Mouse (Mus musculus): ENCODE data around the gene Hsd17b14.

Hsd17b14 gene

DNA sequence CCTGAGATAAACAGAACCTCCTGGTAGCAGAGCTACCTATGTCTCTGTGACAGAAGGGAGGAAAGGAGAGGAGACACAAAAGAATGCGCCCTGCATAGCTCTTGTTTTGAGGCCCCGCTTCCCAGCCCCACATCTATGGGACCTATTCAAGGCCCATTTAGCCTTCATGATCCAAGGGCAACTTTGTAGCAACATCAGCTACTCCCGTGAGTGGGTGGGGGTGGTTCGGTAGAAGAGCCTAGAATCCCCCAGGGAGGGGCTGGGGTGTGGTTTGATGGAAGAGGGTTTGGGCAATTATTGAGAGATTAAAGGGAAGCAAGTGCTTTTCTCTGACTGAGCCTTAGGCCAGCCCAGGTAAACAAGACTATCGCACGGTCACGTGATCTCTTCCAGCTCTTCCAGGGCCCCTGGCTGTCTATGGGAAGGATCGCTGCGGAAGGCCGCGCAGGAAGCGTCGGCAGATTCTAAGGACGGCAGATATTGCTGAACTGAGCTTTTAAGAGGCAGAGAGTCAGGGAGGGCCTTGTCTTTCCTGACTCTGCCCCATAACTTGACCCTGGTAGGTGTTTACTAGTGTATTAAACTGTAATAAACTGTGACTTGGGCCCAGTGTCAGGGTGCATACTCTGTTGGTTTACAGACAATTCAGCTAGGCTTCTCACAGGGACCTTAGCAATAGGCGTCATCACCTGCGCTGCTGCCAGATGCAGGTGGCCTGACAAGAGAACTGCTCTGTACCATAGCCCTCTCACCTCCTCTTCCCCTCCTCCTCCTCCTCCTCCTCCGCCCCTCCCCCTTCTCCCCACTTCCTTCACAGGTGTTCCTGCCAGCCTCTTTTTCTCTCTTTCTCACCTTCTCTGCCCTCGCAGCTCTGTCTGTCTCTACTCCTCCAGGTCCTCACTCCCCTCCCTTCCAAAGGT is 44.5 kb downstream of the Hsd17b14 start:
- DNase-seq (ENCODE audit: low spot score in 2 of 2): no peak

DNA sequence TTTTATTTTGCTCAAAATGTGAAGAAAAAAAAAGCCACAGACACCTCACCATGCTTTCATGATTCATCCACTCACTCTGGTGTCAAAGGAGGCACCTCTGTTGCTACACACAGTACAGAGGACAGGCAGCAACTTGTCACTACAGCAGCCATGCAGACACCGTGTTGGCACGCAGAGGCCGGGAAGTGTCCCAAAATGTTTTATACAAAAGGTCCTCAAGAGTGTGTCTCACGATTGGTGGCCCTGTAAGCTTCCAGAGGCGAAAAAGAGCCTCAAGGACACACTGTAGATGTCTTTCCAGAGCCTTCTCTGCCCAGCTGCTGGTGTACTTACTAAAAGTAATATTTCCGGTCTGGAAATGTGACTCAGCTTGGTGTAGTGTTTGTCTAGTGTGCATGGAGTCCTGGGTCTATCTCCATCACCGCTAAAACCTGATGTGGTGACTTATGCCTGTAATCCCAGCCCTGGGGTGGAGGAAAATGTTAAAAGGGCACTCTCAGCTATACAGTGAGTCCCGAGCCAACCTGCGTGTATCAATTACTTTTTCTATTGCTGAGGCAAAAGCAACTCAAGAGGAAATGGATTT is 51.1 kb downstream of the Hsd17b14 start:
- DNase-seq (ENCODE audit: low spot score in 2 of 2): no peak

DNA sequence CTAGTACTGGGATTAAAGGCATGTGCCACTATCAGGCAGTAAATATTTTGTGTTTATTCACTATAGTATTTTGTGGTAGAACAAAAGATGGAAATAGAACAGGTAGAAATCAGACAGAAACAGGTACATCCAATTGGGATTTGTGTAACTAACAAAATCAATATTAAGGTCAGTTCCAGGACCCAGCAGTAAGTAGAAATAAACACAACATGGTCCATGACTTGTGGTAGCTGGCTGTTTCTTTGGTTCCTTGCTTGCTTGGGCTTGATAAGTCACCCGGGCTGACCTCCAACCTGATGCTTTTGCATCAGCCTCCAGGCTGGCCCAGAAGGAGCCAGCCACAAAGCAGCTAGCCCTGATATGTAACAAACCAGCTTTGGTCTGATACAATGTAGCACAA is 54.8 kb downstream of the Hsd17b14 start:
- DNase-seq (ENCODE audit: low spot score in 2 of 2): no peak

DNA sequence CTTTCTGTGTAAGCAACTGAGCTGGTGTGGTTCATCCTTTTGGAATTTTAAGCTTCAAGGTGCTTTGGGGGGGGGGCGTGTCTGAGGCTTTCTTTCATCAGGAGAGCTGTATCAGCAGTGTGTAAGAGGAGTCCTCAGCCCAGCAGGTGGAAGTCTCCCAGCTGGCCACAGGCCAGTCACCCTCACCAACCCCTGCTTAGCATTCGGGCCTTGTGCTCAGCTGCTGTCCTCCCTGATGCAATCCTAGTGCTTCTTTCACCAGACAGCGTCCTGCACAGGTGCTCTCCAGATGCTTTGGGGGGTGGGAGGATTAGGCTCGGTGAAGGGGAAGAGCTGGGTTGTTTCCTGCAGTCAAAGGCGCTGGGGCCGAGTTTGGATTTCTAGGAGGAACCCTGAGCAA is 61.6 kb downstream of the Hsd17b14 start:
- DNase-seq (ENCODE audit: low spot score in 2 of 2): no peak

DNA sequence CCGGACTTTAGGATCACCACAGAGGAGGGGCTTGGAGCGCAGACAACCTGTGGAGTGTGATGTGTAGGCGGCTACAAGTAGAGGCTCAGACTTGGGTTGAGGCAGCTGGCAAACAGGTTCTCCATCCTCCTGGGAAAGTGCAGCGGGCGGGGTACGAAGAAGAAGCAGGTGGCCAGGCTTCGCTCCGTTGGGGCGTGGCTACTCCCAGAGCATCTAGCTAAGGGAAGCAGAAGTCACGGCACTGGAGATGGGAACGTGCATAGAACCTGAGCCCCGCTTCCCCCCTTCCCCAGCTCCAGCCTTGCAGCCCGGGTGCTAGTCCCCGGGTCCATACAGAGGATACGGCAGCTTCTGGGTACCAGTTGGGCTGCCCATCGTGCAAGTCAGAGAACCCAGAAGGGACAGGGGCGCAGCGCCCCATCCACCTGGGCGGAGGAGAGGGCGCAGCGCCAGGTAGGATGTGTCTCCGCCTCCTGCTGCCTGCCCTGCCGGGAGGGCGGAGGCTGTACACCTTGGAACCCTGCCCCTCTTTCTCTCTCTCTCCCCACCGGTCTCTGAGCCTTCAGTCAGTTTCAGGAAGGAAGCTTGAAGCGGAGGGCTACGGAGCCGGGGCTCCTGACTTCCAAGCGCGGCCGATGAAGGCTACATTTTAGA is 62.5 kb downstream of the Hsd17b14 start, which contains the start of gene Fut1:
TSS of gene Fut1 (plus strand) at position 248 of the 654 bp plus-strand sequence.
- no peak for DNase-seq (ENCODE audit: low spot score in 2 of 2)
